Mouse (Mus musculus): ENCODE data around the gene Pomt2. TPM values are rescaled to one million over a fixed set of nuclear protein-coding genes. Genes with fewer than 3 reads are reported as not detected.

Gene Pomt2
- total RNA-seq, 2 experiments from 2014 or later, result 5.8 to 6.2 TPM

- intact Hi-C loops (cut with DNase I; ENCODE audit: low total_unique reads), result no loop called here
- DNase-seq, result peak; percentile 24
Observed at GRCm38 (mm10) chr12:87066429-87066828, 81.3 kb downstream of the Pomt2 start.

GRCm38 (mm10) chr12:87065446-87065845 lies 82.3 kb downstream of the Pomt2 start:
- DNase-seq, result no peak
- intact Hi-C loops (cut with DNase I; ENCODE audit: low total_unique reads), result no loop called here

- intact Hi-C loops (cut with DNase I; ENCODE audit: low total_unique reads), result loop anchor here (5.0 kb wide), 1 partner anchor 55 kb away; no protein-coding TSS in a partner anchor
- no peak for DNase-seq
Observed at GRCm38 (mm10) chr12:87057066-87057465, 90.7 kb downstream of the Pomt2 start.

Other genes starting within 250 kb of the Pomt2 start
- gene Cipc, start 200.9 kb downstream of the Pomt2 start, total RNA-seq (2021), result 10 to 100 TPM; 20.2 to 20.3 TPM
- gene Zdhhc22, start 157.5 kb downstream of the Pomt2 start, total RNA-seq (2021), result not detected
- under 1 TPM; 0.07 to 0.10 TPM for gene Tmem63c, start 126.6 kb downstream of the Pomt2 start, total RNA-seq (2021)
- gene Ngb, start 45.4 kb downstream of the Pomt2 start, total RNA-seq (2021), result under 1 TPM in 1 of 2 experiments, not detected in 1; 0.27 TPM
- 10 to 100 TPM; 41.5 to 41.7 TPM for gene Gstz1, start 803 bp downstream of the Pomt2 start, total RNA-seq (2021)
- gene Samd15, start 51.8 kb upstream of the Pomt2 start, total RNA-seq (2021), result under 1 TPM in 1 of 2 experiments, not detected in 1; 0.29 TPM
- 1 to 10 TPM; 1.9 to 2.1 TPM for gene Tmed8, start 52.5 kb upstream of the Pomt2 start, total RNA-seq (2021)
- gene Noxred1, start 90.8 kb upstream of the Pomt2 start, total RNA-seq (2021), result under 1 TPM; 0.23 to 0.49 TPM
- 10 to 100 TPM in 1 of 2 experiments, 1 to 10 TPM in 1; 9.0 to 11.0 TPM for gene Vipas39, start 118.3 kb upstream of the Pomt2 start, total RNA-seq (2021)
- gene Ahsa1, start 118.5 kb upstream of the Pomt2 start, total RNA-seq (2021), result 100 to 1,000 TPM; 111 to 115 TPM
- under 1 TPM in 1 of 2 experiments, not detected in 1; 0.08 TPM for gene Ism2, start 151.7 kb upstream of the Pomt2 start, total RNA-seq (2021)
- gene Sptlc2, start 240.4 kb upstream of the Pomt2 start, total RNA-seq (2021), result 10 to 100 TPM; 16.8 to 20.2 TPM